Mouse (Mus musculus): ENCODE data around the gene Gm20708. TPM values are rescaled to one million over a fixed set of nuclear protein-coding genes. Genes with fewer than 3 reads are reported as not detected.

Gm20708 gene
- polyA plus RNA-seq, 1 experiment = 0.16 TPM

DNA sequence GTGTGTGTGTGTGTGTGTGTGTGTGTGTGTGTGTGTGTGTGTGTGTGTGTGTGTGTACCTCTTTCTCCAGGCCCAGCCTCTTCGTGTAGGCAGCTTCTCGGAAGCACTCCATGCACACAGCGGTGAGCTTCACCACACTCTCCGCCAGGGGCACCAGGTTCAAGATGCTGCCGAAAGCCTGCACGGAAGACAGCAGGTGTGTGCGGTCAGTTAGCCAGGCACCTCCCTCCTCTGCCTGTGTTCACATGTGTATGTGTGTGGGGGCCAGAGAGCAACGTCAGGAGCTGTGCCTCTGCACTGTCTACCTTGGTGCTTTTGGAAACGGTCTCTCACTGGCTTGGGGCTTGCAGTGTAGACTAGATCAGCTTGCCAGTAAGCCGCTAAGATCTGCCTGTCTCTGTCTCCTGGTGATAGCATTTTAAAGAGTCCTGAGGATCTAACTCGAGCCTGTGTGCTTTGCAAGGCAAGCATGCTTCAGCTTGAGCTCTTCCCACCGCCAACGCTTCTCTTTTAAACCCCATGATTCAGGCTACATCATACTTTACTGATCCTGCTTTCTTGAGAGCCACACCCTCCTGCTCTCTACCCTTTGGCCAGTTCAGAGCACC is 7.0 kb downstream of the Gm20708 start:
- TF ChIP-seq TAL1 (IDR thresholded peaks at IDR 0.05; ENCODE audit: low read length) = no peak
- TF ChIP-seq GATA1 (IDR thresholded peaks at IDR 0.05; ENCODE audit: low read length) = no peak
- Histone ChIP-seq H3K4me3 (replicated peaks) (no peak overlapping the region), H3K9me3 (ENCODE audit: control insufficient read depth, low read length) (no peaks in the 10 kb centered on the region), H3K27me3 (ENCODE audit: control insufficient read depth) (no peaks in the 10 kb centered on the region), H3K36me3 (ENCODE audit: control insufficient read depth) (peaks cover 100% of the 10 kb centered on the region), H3K4me1 (ENCODE audit: control insufficient read depth) (peaks cover 82% of the 10 kb centered on the region)

GRCm38 (mm10) chr11:117819095-117819494 is 9.6 kb downstream of the Gm20708 start:
- Histone ChIP-seq H3K4me1 (ENCODE audit: control insufficient read depth) (peaks cover 85% of the 10 kb centered on the region), H3K27me3 (ENCODE audit: control insufficient read depth) (no peaks in the 10 kb centered on the region), H3K9me3 (ENCODE audit: control insufficient read depth, low read length) (no peaks in the 10 kb centered on the region), H3K36me3 (ENCODE audit: control insufficient read depth) (peaks cover 100% of the 10 kb centered on the region), H3K4me3 (replicated peaks) (no peak overlapping the region)
- no peak for TF ChIP-seq GATA1 (IDR thresholded peaks at IDR 0.05; ENCODE audit: low read length)
- no peak for TF ChIP-seq TAL1 (IDR thresholded peaks at IDR 0.05; ENCODE audit: low read length)

DNA sequence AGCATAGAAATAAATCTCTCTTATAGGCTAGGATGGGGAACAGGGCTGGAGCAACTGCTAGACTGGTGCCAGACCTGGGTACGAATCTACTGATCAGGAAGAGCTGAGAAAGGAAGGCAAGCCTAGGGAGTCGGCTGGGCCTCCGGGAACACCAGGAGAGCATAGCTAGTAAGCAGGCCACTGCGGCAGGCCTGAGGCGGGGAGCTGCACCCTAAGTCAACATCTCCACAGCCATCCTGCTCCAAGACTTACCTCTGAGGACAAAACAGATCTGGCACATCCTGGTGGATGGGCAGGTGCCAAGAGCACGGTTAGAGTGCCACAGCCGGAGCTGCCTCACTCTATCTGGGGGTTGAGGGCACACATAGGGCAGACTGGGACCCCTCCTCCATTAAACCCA is 10.7 kb downstream of the Gm20708 start:
- peaks cover 94% of the 10 kb centered on the region for H3K36me3 ChIP-seq (ENCODE audit: control insufficient read depth)
- TF ChIP-seq TAL1 (IDR thresholded peaks at IDR 0.05; ENCODE audit: low read length) (no peak), GATA1 (IDR thresholded peaks at IDR 0.05; ENCODE audit: low read length) (no peak)
- H3K27me3 ChIP-seq (ENCODE audit: control insufficient read depth) = no peaks in the 10 kb centered on the region
- H3K4me3 ChIP-seq (replicated peaks) = no peak overlapping the region
- H3K9me3 ChIP-seq (ENCODE audit: control insufficient read depth, low read length) = no peaks in the 10 kb centered on the region
- peaks cover 83% of the 10 kb centered on the region for H3K4me1 ChIP-seq (ENCODE audit: control insufficient read depth)

GRCm38 (mm10) chr11:117821868-117822267 is 12.4 kb downstream of the Gm20708 start:
- Histone ChIP-seq H3K4me3 (replicated peaks) (no peak overlapping the region), H3K36me3 (ENCODE audit: control insufficient read depth) (peaks cover 77% of the 10 kb centered on the region), H3K4me1 (ENCODE audit: control insufficient read depth) (peaks cover 89% of the 10 kb centered on the region), H3K27me3 (ENCODE audit: control insufficient read depth) (no peaks in the 10 kb centered on the region), H3K9me3 (ENCODE audit: control insufficient read depth, low read length) (no peaks in the 10 kb centered on the region)
- TF ChIP-seq TAL1 (IDR thresholded peaks at IDR 0.05; ENCODE audit: low read length) = no peak
- no peak for TF ChIP-seq GATA1 (IDR thresholded peaks at IDR 0.05; ENCODE audit: low read length)

DNA sequence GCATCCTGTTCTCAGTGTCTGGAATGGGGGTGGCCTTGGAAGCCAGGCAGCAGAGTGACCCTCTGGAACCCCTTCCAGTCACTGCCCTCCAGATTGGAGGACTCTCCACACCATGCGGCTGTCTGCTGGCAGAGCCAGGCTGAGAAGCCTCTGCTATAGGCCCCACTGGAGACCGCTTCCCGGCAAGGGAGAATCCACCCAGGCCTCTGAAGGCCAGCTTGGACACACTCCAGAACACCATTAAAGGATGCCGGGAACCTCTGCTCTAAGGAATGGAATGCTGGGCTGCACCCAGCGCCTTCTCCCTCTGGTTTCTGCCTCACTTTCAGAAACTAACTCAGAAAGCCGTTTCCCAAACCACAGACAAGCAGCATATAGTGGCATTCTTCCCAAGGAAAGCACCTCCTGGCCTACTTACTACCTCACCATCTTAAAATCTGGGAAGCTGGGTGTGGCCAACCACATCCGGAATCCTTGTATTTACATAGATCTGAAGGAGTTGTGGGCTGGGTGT is 13.3 kb downstream of the Gm20708 start:
- no peak overlapping the region for H3K4me3 ChIP-seq (replicated peaks)
- peaks cover 91% of the 10 kb centered on the region for H3K4me1 ChIP-seq (ENCODE audit: control insufficient read depth)
- H3K9me3 ChIP-seq (ENCODE audit: control insufficient read depth, low read length) = no peaks in the 10 kb centered on the region
- peaks cover 73% of the 10 kb centered on the region for H3K36me3 ChIP-seq (ENCODE audit: control insufficient read depth)
- no peak for TF ChIP-seq TAL1 (IDR thresholded peaks at IDR 0.05; ENCODE audit: low read length)
- TF ChIP-seq GATA1 (IDR thresholded peaks at IDR 0.05; ENCODE audit: low read length) = no peak
- H3K27me3 ChIP-seq (ENCODE audit: control insufficient read depth) = no peaks in the 10 kb centered on the region

- Histone ChIP-seq H3K27me3 (ENCODE audit: control insufficient read depth) (no peaks in the 10 kb centered on the region), H3K4me1 (ENCODE audit: control insufficient read depth) (peaks cover 92% of the 10 kb centered on the region)
These were observed 13.9 kb downstream of the Gm20708 start for GRCm38 (mm10) chr11:117823411-117823810.

DNA sequence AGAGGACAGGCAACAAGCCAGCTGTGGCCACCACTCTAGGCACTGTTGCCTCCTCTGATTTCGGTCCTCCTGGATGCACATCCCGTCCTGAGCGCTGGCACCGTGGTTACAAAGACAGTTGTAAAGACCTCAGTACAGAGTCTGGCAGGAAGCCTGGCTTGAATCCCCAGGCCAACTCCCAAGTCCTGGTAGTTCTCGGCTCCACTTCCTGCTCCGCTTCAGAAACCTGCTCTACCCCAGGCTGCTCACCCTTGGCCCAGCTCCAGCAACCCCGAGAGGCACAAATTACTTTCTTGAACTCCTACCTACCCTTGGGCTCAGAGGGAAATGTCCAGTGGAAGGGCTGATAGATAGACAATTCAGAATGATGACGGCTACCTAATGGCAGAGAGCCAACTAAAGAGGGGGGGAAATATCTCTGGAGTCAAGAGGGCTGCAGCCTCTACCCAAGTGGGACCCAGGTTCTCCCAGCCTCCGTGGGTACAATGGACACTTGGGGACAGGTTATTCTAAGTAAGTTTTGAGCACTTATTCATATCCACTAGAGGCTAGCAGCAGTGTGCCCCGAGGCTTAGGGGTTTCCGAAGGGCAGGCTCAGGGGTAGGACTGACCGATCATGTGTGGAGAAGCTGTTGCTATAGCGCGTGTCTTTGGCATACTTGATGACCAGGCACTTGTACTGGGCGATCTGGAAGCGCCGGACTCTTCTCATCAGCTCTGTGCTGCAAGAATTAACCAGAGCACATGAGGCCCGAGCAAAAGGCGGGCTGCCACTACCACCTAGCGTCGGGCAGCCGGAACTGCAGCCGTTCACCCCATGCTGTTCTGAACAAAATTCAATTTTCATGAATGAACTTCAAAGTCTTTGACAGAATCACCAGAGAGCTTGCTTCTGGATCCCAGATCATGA is 14.8 kb downstream of the Gm20708 start:
- no peaks in the 10 kb centered on the region for H3K9me3 ChIP-seq (ENCODE audit: control insufficient read depth, low read length)
- peaks cover 60% of the 10 kb centered on the region for H3K36me3 ChIP-seq (ENCODE audit: control insufficient read depth)
- H3K27me3 ChIP-seq (ENCODE audit: control insufficient read depth) = no peaks in the 10 kb centered on the region
- peaks cover 92% of the 10 kb centered on the region for H3K4me1 ChIP-seq (ENCODE audit: control insufficient read depth)
- H3K4me3 ChIP-seq (replicated peaks) = peak overlapping the region; percentile 86
- TF ChIP-seq GATA1 (IDR thresholded peaks at IDR 0.05; ENCODE audit: low read length) = no peak
- no peak for TF ChIP-seq TAL1 (IDR thresholded peaks at IDR 0.05; ENCODE audit: low read length)

More at GRCm38 (mm10) chr11:117823411-117823810, 13.9 kb downstream of the Gm20708 start:
- Histone ChIP-seq H3K9me3 (ENCODE audit: control insufficient read depth, low read length) (no peaks in the 10 kb centered on the region), H3K4me3 (replicated peaks) (peak overlapping the region; percentile 86), H3K36me3 (ENCODE audit: control insufficient read depth) (peaks cover 67% of the 10 kb centered on the region)
- TF ChIP-seq TAL1 (IDR thresholded peaks at IDR 0.05; ENCODE audit: low read length) (no peak), GATA1 (IDR thresholded peaks at IDR 0.05; ENCODE audit: low read length) (no peak)

DNA sequence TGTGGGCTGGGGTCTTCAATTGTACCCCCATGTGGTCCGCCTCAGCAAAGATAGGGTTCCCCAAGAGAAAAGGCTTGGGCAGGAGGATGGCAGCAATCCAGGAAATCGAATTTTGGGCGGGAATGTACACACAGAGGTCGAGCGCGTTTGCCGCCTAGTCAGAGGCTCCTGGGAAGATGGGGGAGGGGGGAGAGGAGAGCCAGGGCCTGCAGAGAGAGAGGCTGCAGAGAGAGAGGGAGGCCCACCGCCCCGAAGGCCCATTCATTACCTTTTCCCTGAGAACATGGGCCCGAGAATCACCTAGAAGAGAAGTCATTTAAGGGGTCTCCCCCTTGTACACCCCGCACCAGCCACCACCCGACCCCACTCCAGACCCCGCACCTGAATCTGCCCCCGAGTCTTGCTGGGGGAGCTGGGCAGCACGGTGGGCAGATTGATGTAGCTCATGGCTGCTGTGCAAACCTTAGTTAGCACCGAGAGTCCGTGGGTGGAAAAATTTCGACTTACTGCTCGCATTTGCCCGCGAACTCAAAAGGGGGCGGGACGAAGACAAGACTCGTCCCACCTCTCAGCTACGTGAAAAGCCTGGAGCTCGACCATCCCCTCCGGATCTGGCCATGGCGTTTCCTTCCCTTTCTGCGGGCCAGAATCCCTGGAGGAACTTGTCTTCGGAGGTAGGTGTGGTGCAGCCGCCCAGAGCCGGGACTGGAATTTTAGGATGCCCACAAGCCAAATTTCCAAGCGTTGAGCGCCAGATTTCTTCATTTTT is 16.0 kb downstream of the Gm20708 start, which contains the start of the genes Afmid and Tk1:
Gene Afmid, plus strand, starts transcription at position 592 of the 769 bp plus-strand sequence.
Gene Tk1, minus strand, starts transcription at position 760 of the 769 bp plus-strand sequence.
- no peak for TF ChIP-seq GATA1 (IDR thresholded peaks at IDR 0.05; ENCODE audit: low read length)
- no peak for TF ChIP-seq TAL1 (IDR thresholded peaks at IDR 0.05; ENCODE audit: low read length)
- Histone ChIP-seq H3K36me3 (ENCODE audit: control insufficient read depth) (peaks cover 54% of the 10 kb centered on the region), H3K4me3 (replicated peaks) (peak within 1 kb of the TSS; percentile 86), H3K27me3 (ENCODE audit: control insufficient read depth) (no peaks in the 10 kb centered on the region), H3K4me1 (ENCODE audit: control insufficient read depth) (peaks cover 94% of the 10 kb centered on the region), H3K9me3 (ENCODE audit: control insufficient read depth, low read length) (no peaks in the 10 kb centered on the region)
